In the genomic region with DNA sequence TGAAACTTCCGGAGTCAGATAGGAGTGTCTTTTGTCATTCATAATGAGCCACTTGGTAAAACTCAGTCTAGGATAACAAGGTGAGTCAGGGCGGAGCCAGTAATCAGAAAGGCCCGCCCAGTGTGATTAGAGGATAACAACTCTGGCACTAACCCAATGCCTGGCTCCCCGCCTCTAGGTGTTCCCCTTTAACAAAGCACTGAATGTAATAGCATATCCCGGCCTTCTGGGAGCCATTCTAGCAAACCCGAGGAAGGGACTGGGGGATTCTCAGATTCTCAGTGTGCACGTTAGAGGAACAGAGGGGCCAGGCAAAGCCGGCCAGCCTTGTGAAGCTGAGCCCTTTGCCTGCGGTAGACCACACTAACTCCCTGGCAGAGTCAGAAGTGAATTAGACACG, we compare ENCODE assay signal across 11 mouse cellular contexts. TPM values are rescaled to one million over a fixed set of nuclear protein-coding genes. Genes with fewer than 3 reads are reported as not detected.
DNase-seq lines count a peak whose midpoint lies in the region; ATAC-seq and TF ChIP-seq lines count a peak whose summit lies in the region.
"Had no signal": no experiment of that assay in that cellular context is flagged by ENCODE, and none has a peak within 500 bp of the region (broad histone marks: within the 10 kb centered on the region; RNA-seq: fewer than 3 reads in every experiment).

No protein-coding gene starts in this region.

- no peak overlapping the region for H3K4me3 ChIP-seq in kidney, embryonic 16.5 days (ENCODE audit: low read length)
- peak overlapping the region; percentile 40 to 62 for H3K4me3 ChIP-seq in ES-E14 (ENCODE audit: insufficient read depth in 1 of 2, low read depth in 1 of 2, low read length in 2 of 2, poor library complexity in 1 of 2, severe bottlenecking in 1 of 2)
- H3K4me3 ChIP-seq in embryonic facial prominence, embryonic 10.5 days, result no peak overlapping the region
- H3K4me3 ChIP-seq: heart, embryonic 10.5 days; limb, embryonic 12.5 days had no signal

- in situ Hi-C loops in ES-E14 (cut with MboI; ENCODE audit: low sequenced_read_pairs in 2 of 2, unreplicated experiment in 2 of 2), result no loop called here

- H3K4me2 ChIP-seq in kidney, embryonic 16.5 days (replicated peaks; ENCODE audit: low read depth, low read length), result no peak overlapping the region
- H3K4me2 ChIP-seq: limb, embryonic 12.5 days had no signal

- WGBS in kidney, embryonic 16.5 days, result 44% methylated on average over 10 of the region's 10 CpGs
- WGBS in embryonic facial prominence, embryonic 10.5 days, result 50% methylated on average over 10 of the region's 10 CpGs

- H3K9me3 ChIP-seq in kidney, embryonic 16.5 days (ENCODE audit: low read length), result no peaks in the 10 kb centered on the region
- H3K9me3 ChIP-seq in ES-E14 (ENCODE audit: control insufficient read depth, insufficient read depth, low read depth, low read length), result no peaks in the 10 kb centered on the region
- H3K9me3 ChIP-seq in embryonic facial prominence, embryonic 10.5 days, result no peaks in the 10 kb centered on the region
- H3K9me3 ChIP-seq: G1E; heart, embryonic 10.5 days; limb, embryonic 12.5 days had no signal

- peaks cover 14% of the 10 kb centered on the region for H3K4me1 ChIP-seq in kidney, embryonic 16.5 days (ENCODE audit: insufficient read depth, low read length)
- peaks cover 19 to 40% of the 10 kb centered on the region in 2 experiments for H3K4me1 ChIP-seq in ES-E14 (ENCODE audit: control insufficient read depth in 2 of 2, insufficient read depth in 2 of 2, low read length in 2 of 2, poor library complexity in 1 of 2)
- peaks cover 10% of the 10 kb centered on the region for H3K4me1 ChIP-seq in embryonic facial prominence, embryonic 10.5 days

- H3K36me3 ChIP-seq in kidney, embryonic 16.5 days (ENCODE audit: insufficient read depth, low read length), result peaks cover 24% of the 10 kb centered on the region; the same call in 1 of the 2 replicates
- peaks cover 12% of the 10 kb centered on the region; the same call in 1 of the 2 replicates for H3K36me3 ChIP-seq in ES-E14 (ENCODE audit: control insufficient read depth, insufficient read depth, low read length, poor library complexity, severe bottlenecking)
- H3K36me3 ChIP-seq in embryonic facial prominence, embryonic 10.5 days (replicated peaks), result peaks cover 56% of the 10 kb centered on the region

- ATAC-seq in kidney, embryonic 16.5 days (ENCODE audit: low FRiP score, low TSS enrichment), result peak; percentile 29; the same call in 1 of the 2 replicates

- DNase-seq in kidney, adult 11 months, result no peak
- peak; percentile 93 for DNase-seq in ES-E14 (ENCODE audit: low read depth, low spot score)
- peak; percentile 23 for DNase-seq in embryonic facial prominence, embryonic 10.5 days (ENCODE audit: low spot score)
- peak; percentile 22 for DNase-seq in lung, postnatal 10 days
- no peak for DNase-seq in adrenal gland, adult (ENCODE audit: inconsistent age in 2 of 2, low spot score in 1 of 2)
- no peak for DNase-seq in cerebellum, adult 9-11 months
- DNase-seq: thymus, postnatal 4 days had no signal

- no peak overlapping the region; the same call in 1 of the 2 replicates for H3K9ac ChIP-seq in kidney, embryonic 16.5 days (replicated peaks; ENCODE audit: low read length)
- peak overlapping the region; percentile 32; the same call in 1 of the 2 replicates for H3K9ac ChIP-seq in ES-E14 (ENCODE audit: insufficient read depth, low read depth, low read length, poor library complexity, severe bottlenecking)
- H3K9ac ChIP-seq: limb, embryonic 12.5 days had no signal

- H3K27ac ChIP-seq in kidney, embryonic 16.5 days (ENCODE audit: low read length), result 0 out of 2 replicates have a peak overlapping the region, but pooled peaks have one; percentile 16
- peak overlapping the region; percentile 72 for H3K27ac ChIP-seq in ES-E14 (ENCODE audit: insufficient read depth, low read depth, low read length, poor library complexity, severe bottlenecking)
- H3K27ac ChIP-seq in embryonic facial prominence, embryonic 10.5 days (replicated peaks), result peak overlapping the region; percentile 48; the same call in 1 of the 2 replicates
- H3K27ac ChIP-seq: heart, embryonic 10.5 days; limb, embryonic 12.5 days had no signal

- H3K27me3 ChIP-seq in kidney, embryonic 16.5 days (ENCODE audit: insufficient read depth, low read length), result no peaks in the 10 kb centered on the region
- H3K27me3 ChIP-seq in embryonic facial prominence, embryonic 10.5 days (replicated peaks; ENCODE audit: low read depth, poor library complexity, severe bottlenecking), result no peaks in the 10 kb centered on the region
- H3K27me3 ChIP-seq: limb, embryonic 12.5 days had no signal

TF ChIP-seq in ES-E14, 5 proteins besides CTCF, POLR2A, EP300 and RAD21:
- TF ChIP-seq ZNF384 (IDR thresholded peaks at IDR 0.05; ENCODE audit: low read depth, low read length) (no peak), ZC3H11A (IDR thresholded peaks at IDR 0.05; ENCODE audit: borderline replicate concordance, low read depth, low read length) (no peak)

RNA-seq across cellular contexts. Expression of gene Rell1, which starts 35.9 kb away (rescaled TPM):
- polyA plus RNA-seq in kidney, embryonic 16.5 days (2015; fragmentation: Nextera tagmentation; extraction: Ambion mirVana), result 27.2 and 28.1 TPM in 2 replicates
- 18.5 and 21.0 TPM in 2 replicates for total RNA-seq in ES-E14 (2012; rRNA removed)
- 13.9 and 14.0 TPM in 2 replicates for polyA plus RNA-seq in embryonic facial prominence, embryonic 10.5 days (2016; fragmentation: Nextera tagmentation; extraction: Ambion mirVana)

Comparison
In these comparisons a context has a peak if more than half of its experiments do, and no peak if none do; other contexts are left out.
1. H3K27ac ChIP-seq: peak in every context shown above with its lines; median percentile 72 in ES-E14; 48 in embryonic facial prominence, embryonic 10.5 days; 16 in kidney, embryonic 16.5 days.
2. H3K4me3 ChIP-seq: peak in ES-E14 (2 of 2); none in kidney, embryonic 16.5 days (single experiment) and embryonic facial prominence, embryonic 10.5 days (single experiment).
3. DNase-seq: peak in ES-E14 (single experiment), embryonic facial prominence, embryonic 10.5 days (single experiment) and lung, postnatal 10 days (single experiment); none in kidney, adult 11 months (single experiment), adrenal gland, adult (0 of 2) and cerebellum, adult 9-11 months (single experiment).